14 mouse cellular contexts compared by ENCODE assay signal in the genomic region with DNA sequence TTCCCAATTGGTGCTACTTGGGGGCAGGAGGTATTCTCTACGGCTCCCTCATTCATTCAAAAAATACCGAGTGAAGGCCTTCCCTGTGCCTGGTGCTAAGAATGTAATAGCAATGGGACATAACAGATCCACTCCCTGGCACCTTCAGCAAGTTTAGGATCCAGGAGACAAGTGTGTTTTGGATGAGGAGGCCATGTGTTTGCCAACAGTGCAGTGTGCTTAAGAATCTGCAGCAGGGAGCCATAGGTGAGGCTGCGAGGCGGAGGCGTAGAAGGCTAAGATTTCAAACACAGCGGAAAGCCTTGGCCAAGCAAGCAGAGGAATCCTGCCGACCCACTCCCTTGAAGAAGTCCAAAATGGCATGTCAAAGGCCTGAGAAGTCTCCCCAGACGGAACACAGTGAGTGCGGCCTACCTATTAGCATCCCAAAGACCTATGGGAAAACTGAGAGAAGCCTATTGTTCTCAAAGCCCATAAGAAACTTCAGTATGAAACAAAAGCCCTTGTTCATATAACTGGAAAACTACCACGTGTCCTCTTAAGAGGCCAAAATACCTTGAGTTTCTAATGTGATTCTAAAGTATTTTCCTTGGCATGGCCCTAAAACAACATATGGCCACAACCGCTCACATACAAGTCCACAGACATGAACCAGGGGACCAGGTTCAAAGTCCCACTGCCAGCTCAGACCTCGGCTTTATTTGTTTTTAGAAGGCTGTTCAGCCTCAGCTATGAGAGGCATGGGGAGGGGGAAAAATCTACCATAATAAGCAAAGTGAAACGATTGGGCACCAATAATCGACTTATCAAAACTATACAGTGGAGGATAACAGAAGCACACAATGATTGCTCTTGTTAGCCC. TPM values are rescaled to one million over a fixed set of nuclear protein-coding genes. Genes with fewer than 3 reads are reported as not detected.
DNase-seq lines count a peak whose midpoint lies in the region; ATAC-seq and TF ChIP-seq lines count a peak whose summit lies in the region.
"Had no signal": no experiment of that assay in that cellular context is flagged by ENCODE, and none has a peak within 500 bp of the region (broad histone marks: within the 10 kb centered on the region; RNA-seq: fewer than 3 reads in every experiment).

No protein-coding gene starts in this region.

- no peaks in the 10 kb centered on the region for H3K27me3 ChIP-seq in kidney, embryonic 14.5 days (ENCODE audit: control insufficient read depth, insufficient read depth, low read length)
- H3K27me3 ChIP-seq in E14TG2a.4 (ENCODE audit: insufficient read depth, low read length) = no peaks in the 10 kb centered on the region
- no peaks in the 10 kb centered on the region for H3K27me3 ChIP-seq in limb, embryonic 11.5 days (ENCODE audit: control insufficient read depth, insufficient read depth, low read length)
- H3K27me3 ChIP-seq: forebrain, embryonic 15.5 days had no signal

- TF ChIP-seq CTCF in E14TG2a.4 (conservative IDR thresholded peaks at IDR 0.05; ENCODE audit: low read length) = no peak

- no peak overlapping the region for H3K9ac ChIP-seq in kidney, embryonic 14.5 days (ENCODE audit: low read depth, low read length)
- no peak overlapping the region for H3K9ac ChIP-seq in limb, embryonic 11.5 days (ENCODE audit: low read length)
- H3K9ac ChIP-seq: forebrain, embryonic 15.5 days had no signal

- 82% methylated on average over 14 of the region's 14 CpGs for WGBS in kidney, embryonic 14.5 days
- WGBS in limb, embryonic 11.5 days = 89% methylated on average over 14 of the region's 14 CpGs

- H3K27ac ChIP-seq in kidney, embryonic 14.5 days (ENCODE audit: low read depth, low read length) = peak overlapping the region; percentile 24; the same call in 1 of the 2 replicates
- 0 out of 2 replicates have a peak overlapping the region, but pooled peaks have one; percentile 7 for H3K27ac ChIP-seq in brown adipose tissue, adult 24 weeks (replicated peaks; ENCODE audit: low read depth, low read length)
- peak overlapping the region; percentile 64 for H3K27ac ChIP-seq in limb, embryonic 11.5 days (replicated peaks; ENCODE audit: low read depth, low read length)
- H3K27ac ChIP-seq: heart, embryonic 10.5 days had no signal

- peaks cover 25% of the 10 kb centered on the region for H3K4me1 ChIP-seq in kidney, embryonic 14.5 days (ENCODE audit: control insufficient read depth, insufficient read depth, low read length)
- peaks cover 98% of the 10 kb centered on the region for H3K4me1 ChIP-seq in E14TG2a.4 (replicated peaks; ENCODE audit: low read depth, low read length)
- peaks cover 16% of the 10 kb centered on the region for H3K4me1 ChIP-seq in brown adipose tissue, adult 24 weeks (ENCODE audit: control insufficient read depth, insufficient read depth, insufficient read length, low read length)
- H3K4me1 ChIP-seq in limb, embryonic 11.5 days (ENCODE audit: control insufficient read depth, insufficient read depth, low read length) = peaks cover 25% of the 10 kb centered on the region

- H3K9me3 ChIP-seq in kidney, embryonic 14.5 days (ENCODE audit: control insufficient read depth, low read length) = no peaks in the 10 kb centered on the region
- no peaks in the 10 kb centered on the region for H3K9me3 ChIP-seq in E14TG2a.4 (ENCODE audit: low read length)
- H3K9me3 ChIP-seq in limb, embryonic 11.5 days (ENCODE audit: control insufficient read depth, low read length) = no peaks in the 10 kb centered on the region
- H3K9me3 ChIP-seq: forebrain, embryonic 15.5 days had no signal

- ATAC-seq in kidney, embryonic 14.5 days (ENCODE audit: low FRiP score, low TSS enrichment) = no peak
- no peak for ATAC-seq in limb, embryonic 11.5 days (ENCODE audit: insufficient number of reproducible peaks, low FRiP score, low TSS enrichment, low read depth)
- no peak for ATAC-seq in CD4-positive, CD25-positive, alpha-beta regulatory T cell, adult 4 months
- ATAC-seq: forebrain, embryonic 15.5 days had no signal

- H3K36me3 ChIP-seq in kidney, embryonic 14.5 days (ENCODE audit: control insufficient read depth, insufficient read depth, low read length) = peaks cover 16% of the 10 kb centered on the region; the same call in 1 of the 2 replicates
- peaks cover 47% of the 10 kb centered on the region for H3K36me3 ChIP-seq in E14TG2a.4 (ENCODE audit: insufficient read depth, low read length)
- peaks cover 3% of the 10 kb centered on the region; the same call in 1 of the 2 replicates for H3K36me3 ChIP-seq in limb, embryonic 11.5 days (ENCODE audit: control insufficient read depth, insufficient read depth, low read length)
- H3K36me3 ChIP-seq: forebrain, embryonic 15.5 days had no signal

- DNase-seq in kidney, adult 8-10 months = no peak
- no peak for DNase-seq in limb, embryonic 11.5 days (ENCODE audit: low spot score)
- no peak for DNase-seq in adrenal gland, postnatal 14 days
- no peak for DNase-seq in retina, embryonic 14.5 days (ENCODE audit: low spot score)
- DNase-seq: B cell, adult 2 months; cerebellum, adult 2 months; heart, postnatal 4 days had no signal

- no peak overlapping the region for H3K4me3 ChIP-seq in kidney, embryonic 14.5 days (ENCODE audit: low read length)
- peak overlapping the region; percentile 37 for H3K4me3 ChIP-seq in E14TG2a.4 (replicated peaks; ENCODE audit: low read length)
- H3K4me3 ChIP-seq in brown adipose tissue, adult 24 weeks (ENCODE audit: insufficient read depth, low read depth, low read length) = no peak overlapping the region
- H3K4me3 ChIP-seq in limb, embryonic 11.5 days (ENCODE audit: low read depth, low read length) = no peak overlapping the region
- H3K4me3 ChIP-seq: forebrain, embryonic 15.5 days; heart, embryonic 10.5 days had no signal

- no peak overlapping the region for H3K4me2 ChIP-seq in kidney, embryonic 14.5 days (replicated peaks; ENCODE audit: low read depth, low read length)
- no peak overlapping the region for H3K4me2 ChIP-seq in limb, embryonic 11.5 days (ENCODE audit: low read depth, severe bottlenecking)
- H3K4me2 ChIP-seq: forebrain, embryonic 15.5 days; midbrain, embryonic 11.5 days had no signal

RNA-seq across cellular contexts. Expression of a gene that starts 18.9 kb away (rescaled TPM):
- 38.7 and 48.8 TPM in 2 replicates for polyA plus RNA-seq in kidney, embryonic 14.5 days (2014; fragmentation: Nextera tagmentation; extraction: Ambion mirVana)
- 7.9 and 8.7 TPM in 2 replicates for polyA plus RNA-seq in brown adipose tissue, adult 24 weeks (2012; ENCODE audit: insufficient read depth, insufficient read length, missing spikeins)
- 42.4 and 44.4 TPM in 2 replicates for polyA plus RNA-seq in limb, embryonic 11.5 days (2014; fragmentation: Nextera tagmentation; extraction: Ambion mirVana)
- total RNA-seq in adrenal gland, postnatal 14 days (2021) = 18.2 and 21.4 TPM in 2 replicates
- 1 to 10 TPM; 2.0 to 2.3 TPM for polyA plus RNA-seq in CD4-positive, CD25-positive, alpha-beta regulatory T cell, adult 4 months (2017; shearing (Covaris generic))

Comparison
In these comparisons a context has a peak if more than half of its experiments do, and no peak if none do; other contexts are left out.
1. H3K27ac ChIP-seq: peak in every context shown above with its lines; median percentile 64 in limb, embryonic 11.5 days; 24 in kidney, embryonic 14.5 days; 7 in brown adipose tissue, adult 24 weeks.